Mouse (Mus musculus) stomach, embryonic 14.5 days (tissue): ENCODE results near the gene Cdkn2aipnl. TPM values are rescaled to one million over a fixed set of nuclear protein-coding genes. Genes with fewer than 3 reads are reported as not detected.

Experiments used
- ATAC-seq: fragments of 200-750 bp; cut with Nextera tagmentation; 2 replicates; pipeline ENCODE4 v1.8.0; 2017; ENCODE audit warnings: low read depth, moderate TSS enrichment; ENCODE audit not compliant: insufficient number of reproducible peaks, insufficient read depth, low FRiP score
- H3K27ac ChIP-seq: fragments of 300-500 bp; sonication (generic); 2 replicates; pipeline ENCODE4 v1.5.1; 2014; ENCODE audit warnings: mild to moderate bottlenecking, low read length, moderate library complexity, mixed read lengths
- H3K27me3 ChIP-seq: fragments of 300-500 bp; sonication (generic); 2 replicates; pipeline ENCODE4 v1.6.1; 2014; ENCODE audit warnings: low read length, control low read depth, mixed read lengths; ENCODE audit not compliant: control insufficient read depth, insufficient read depth
- H3K36me3 ChIP-seq: fragments of 300-500 bp; sonication (generic); 2 replicates; pipeline ENCODE4 v1.6.1; 2014; ENCODE audit warnings: mild to moderate bottlenecking, control low read depth, low read length, moderate library complexity, mixed read lengths; ENCODE audit not compliant: control insufficient read depth, insufficient read depth
- H3K4me1 ChIP-seq: fragments of 300-500 bp; sonication (generic); 2 replicates; pipeline ENCODE4 v1.6.1; 2014; ENCODE audit warnings: low read length, control low read depth, mixed read lengths; ENCODE audit not compliant: control insufficient read depth, insufficient read depth
- H3K4me2 ChIP-seq: fragments of 300-500 bp; sonication (generic); replicated peaks from 2 replicates; pipeline ENCODE4 v1.6.1; 2014; ENCODE audit warnings: low read depth, low read length, control low read depth
- H3K4me3 ChIP-seq: fragments of 300-500 bp; sonication (generic); 2 replicates; pipeline ENCODE4 v1.5.1; 2014; ENCODE audit warnings: low read depth, low read length, control low read depth
- H3K9ac ChIP-seq: fragments of 300-500 bp; sonication (generic); replicated peaks from 2 replicates; pipeline ENCODE4 v1.6.1; 2014; ENCODE audit warnings: low read depth, mild to moderate bottlenecking, control low read depth, low read length, moderate library complexity, mixed read lengths
- H3K9me3 ChIP-seq: fragments of 300-500 bp; sonication (generic); 2 replicates; pipeline ENCODE4 v1.6.1; 2016; ENCODE audit warnings: low read depth, low read length, control low read depth; ENCODE audit not compliant: control insufficient read depth
- WGBS: fragments of 180-500 bp; shearing (Covaris S2); extraction: QIAGEN DNeasy Blood & Tissue Kit; methylation state at CpG from one replicate; pipeline ENCODE4 v1.1.7; 2014; 5-methylcytosine and 5-hydroxymethylcytosine counted together
- polyA plus RNA-seq: library from polyadenylated mRNA; unstranded; fragments of >200 nt; fragmentation: Nextera tagmentation; extraction: Ambion mirVana; gene quantifications from 2 replicates; pipeline ENCODE4 v1.2.1, GENCODE M21; 2014

The Cdkn2aipnl gene
- polyA plus RNA-seq, 1 experiment from 2014 or later = 86.8 TPM

DNA sequence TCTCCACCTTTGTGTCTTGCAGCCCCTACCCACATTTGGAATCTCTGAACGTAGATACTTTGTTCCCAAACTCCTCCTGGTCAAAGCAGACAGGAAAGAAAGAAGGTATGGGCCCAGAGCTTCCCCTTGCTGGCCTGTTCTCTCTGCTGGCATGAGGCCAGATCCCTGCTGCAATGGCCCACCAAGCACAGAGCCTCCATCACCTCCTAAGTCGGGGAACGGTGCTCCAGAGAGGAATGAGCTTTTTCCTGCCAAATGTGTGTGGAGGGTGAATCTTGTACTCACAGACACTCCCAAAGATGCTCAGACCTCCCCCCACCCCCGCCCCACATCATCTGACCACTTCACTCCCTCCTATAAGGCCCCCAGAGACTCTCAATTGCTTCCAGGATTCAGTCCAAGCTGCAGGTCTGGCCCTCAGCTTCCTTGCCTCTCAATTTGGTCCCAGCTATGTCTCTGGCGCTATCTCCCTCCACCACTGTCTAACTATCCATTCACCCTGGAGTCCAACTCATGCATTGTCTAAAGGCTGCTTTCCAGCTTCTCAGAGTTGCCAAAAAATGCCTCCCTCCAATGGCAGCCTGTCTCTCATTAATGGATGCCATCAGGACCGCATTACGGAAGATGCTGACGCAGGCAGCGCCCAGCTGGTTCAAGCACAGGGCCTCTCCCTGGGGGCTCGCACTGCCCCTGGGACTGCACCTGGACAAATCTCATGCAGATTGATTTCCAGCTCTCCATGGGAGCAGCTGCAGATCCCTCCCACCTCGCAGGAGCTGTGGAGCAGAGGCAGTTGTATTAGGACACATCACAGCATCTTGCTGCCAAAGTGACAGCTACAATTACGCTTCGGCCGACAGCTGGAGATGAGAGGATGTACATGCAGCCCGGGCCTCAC lies 24.6 kb upstream of the Cdkn2aipnl start:
- Histone ChIP-seq H3K4me3 (no peak overlapping the region), H3K36me3 (no peaks in the 10 kb centered on the region), H3K4me2 (no peak overlapping the region), H3K27ac (no peak overlapping the region), H3K4me1 (0 out of 2 replicates have a peak, but pooled peaks cover 4% of the 10 kb centered on the region), H3K27me3 (no peaks in the 10 kb centered on the region), H3K9ac (no peak overlapping the region), H3K9me3 (no peaks in the 10 kb centered on the region)
- ATAC-seq = no peak
- WGBS = 50% methylated on average over 15 of the region's 15 CpGs

DNA sequence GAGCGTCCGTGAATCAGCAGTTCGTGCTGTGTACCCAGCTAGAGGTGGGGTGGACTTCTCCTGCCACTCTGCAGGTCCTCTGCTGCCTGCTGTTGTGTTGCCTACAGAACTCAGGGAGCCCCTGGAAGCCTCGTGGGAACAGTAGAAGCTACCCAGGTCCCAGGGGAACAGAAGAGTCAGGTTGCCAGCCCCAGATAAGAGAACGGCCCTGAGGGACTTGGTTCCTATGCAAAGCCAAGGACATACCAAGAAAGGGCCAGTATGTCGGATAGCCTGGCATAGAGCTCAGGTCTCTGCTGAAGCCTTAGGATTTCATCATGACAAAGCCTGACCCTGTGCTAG lies 24.0 kb upstream of the Cdkn2aipnl start:
- H3K4me2 ChIP-seq = no peak overlapping the region

DNA sequence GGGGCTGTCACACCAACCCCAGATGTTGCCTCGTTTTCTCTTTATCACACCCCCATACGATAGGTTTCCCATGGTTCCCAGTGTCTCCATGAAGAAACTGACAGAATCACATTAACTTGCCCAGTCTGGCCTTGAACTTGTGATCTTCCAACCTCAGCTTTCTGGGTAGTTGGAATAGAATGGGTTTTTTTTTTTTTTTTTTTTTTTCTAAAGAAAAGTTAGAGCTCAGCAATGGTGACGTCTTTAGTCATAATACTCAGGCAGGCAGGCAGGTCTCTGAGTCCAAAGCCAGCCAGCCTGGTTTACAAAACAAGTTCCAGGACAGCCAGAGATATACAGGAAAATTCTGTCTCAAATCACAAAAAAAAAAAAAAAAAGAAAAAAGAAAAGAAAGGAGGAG lies 23.2 kb upstream of the Cdkn2aipnl start:
- Histone ChIP-seq H3K27me3 (no peaks in the 10 kb centered on the region), H3K9me3 (no peaks in the 10 kb centered on the region), H3K4me1 (0 out of 2 replicates have a peak, but pooled peaks cover 4% of the 10 kb centered on the region), H3K4me2 (no peak overlapping the region), H3K4me3 (no peak overlapping the region), H3K36me3 (no peaks in the 10 kb centered on the region), H3K27ac (no peak overlapping the region), H3K9ac (no peak overlapping the region)
- no peak for ATAC-seq
- 85% methylated on average over 3 of the region's 3 CpGs for WGBS

More for the DNA sequence above, 24.0 kb upstream of the Cdkn2aipnl start:
- no peak overlapping the region for H3K4me3 ChIP-seq
- 49% methylated on average over 6 of the region's 6 CpGs for WGBS
- ATAC-seq = no peak
- H3K9me3 ChIP-seq = no peaks in the 10 kb centered on the region
- no peak overlapping the region for H3K9ac ChIP-seq
- 0 out of 2 replicates have a peak, but pooled peaks cover 4% of the 10 kb centered on the region for H3K4me1 ChIP-seq
- H3K27ac ChIP-seq = no peak overlapping the region
- no peaks in the 10 kb centered on the region for H3K27me3 ChIP-seq
- no peaks in the 10 kb centered on the region for H3K36me3 ChIP-seq

DNA sequence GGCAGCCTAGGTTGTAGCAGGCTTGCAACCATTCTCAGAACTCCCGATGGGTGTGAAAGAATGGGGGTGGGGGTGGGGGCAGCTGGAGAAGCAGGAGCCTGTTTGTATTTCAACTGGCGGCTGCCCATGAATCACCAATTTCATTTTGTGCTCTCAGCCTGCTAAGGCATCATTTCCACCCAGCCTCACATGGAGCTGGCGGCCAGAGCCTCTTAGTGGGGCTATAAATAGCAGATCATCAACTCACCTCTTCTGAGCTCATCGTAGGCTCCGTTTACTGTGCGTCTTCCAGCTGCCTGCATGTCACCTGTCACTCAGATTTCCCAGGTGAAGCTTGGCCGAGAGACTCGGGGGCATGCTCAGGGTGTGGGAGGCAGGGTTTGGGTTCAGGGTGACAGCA lies 21.9 kb upstream of the Cdkn2aipnl start:
- ATAC-seq = no peak
- no peaks in the 10 kb centered on the region for H3K9me3 ChIP-seq
- H3K27ac ChIP-seq = no peak overlapping the region
- 9% methylated on average over 8 of the region's 8 CpGs for WGBS
- H3K4me2 ChIP-seq = no peak overlapping the region
- no peaks in the 10 kb centered on the region for H3K27me3 ChIP-seq
- no peak overlapping the region for H3K9ac ChIP-seq
- H3K4me3 ChIP-seq = no peak overlapping the region
- H3K4me1 ChIP-seq = 0 out of 2 replicates have a peak, but pooled peaks cover 4% of the 10 kb centered on the region
- H3K36me3 ChIP-seq = no peaks in the 10 kb centered on the region

DNA sequence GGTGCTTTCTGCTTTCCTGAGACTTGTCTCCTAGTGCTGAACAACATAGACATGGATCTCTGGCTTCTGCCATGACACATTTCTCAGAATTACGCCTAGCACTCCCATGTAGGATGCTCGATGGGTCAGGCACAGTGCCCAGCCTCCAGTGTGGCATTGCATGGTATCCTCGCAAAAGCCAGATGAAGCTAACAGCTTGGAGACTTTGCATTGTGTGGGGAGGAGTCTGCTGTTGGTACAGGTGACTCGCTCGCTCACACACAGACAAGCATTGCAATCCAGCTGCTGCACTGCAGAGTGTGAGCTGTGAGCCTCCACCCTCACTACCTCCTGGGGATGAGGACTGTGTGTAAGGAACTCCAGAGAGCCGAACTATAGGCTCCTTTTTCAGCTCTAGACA lies 21.3 kb upstream of the Cdkn2aipnl start:
- no peaks in the 10 kb centered on the region for H3K27me3 ChIP-seq
- H3K27ac ChIP-seq = no peak overlapping the region
- H3K36me3 ChIP-seq = no peaks in the 10 kb centered on the region
- H3K4me1 ChIP-seq = 0 out of 2 replicates have a peak, but pooled peaks cover 4% of the 10 kb centered on the region
- H3K4me2 ChIP-seq = no peak overlapping the region
- ATAC-seq = no peak
- H3K9me3 ChIP-seq = no peaks in the 10 kb centered on the region
- H3K4me3 ChIP-seq = no peak overlapping the region
- WGBS = 70% methylated on average over 6 of the region's 6 CpGs
- H3K9ac ChIP-seq = no peak overlapping the region

DNA sequence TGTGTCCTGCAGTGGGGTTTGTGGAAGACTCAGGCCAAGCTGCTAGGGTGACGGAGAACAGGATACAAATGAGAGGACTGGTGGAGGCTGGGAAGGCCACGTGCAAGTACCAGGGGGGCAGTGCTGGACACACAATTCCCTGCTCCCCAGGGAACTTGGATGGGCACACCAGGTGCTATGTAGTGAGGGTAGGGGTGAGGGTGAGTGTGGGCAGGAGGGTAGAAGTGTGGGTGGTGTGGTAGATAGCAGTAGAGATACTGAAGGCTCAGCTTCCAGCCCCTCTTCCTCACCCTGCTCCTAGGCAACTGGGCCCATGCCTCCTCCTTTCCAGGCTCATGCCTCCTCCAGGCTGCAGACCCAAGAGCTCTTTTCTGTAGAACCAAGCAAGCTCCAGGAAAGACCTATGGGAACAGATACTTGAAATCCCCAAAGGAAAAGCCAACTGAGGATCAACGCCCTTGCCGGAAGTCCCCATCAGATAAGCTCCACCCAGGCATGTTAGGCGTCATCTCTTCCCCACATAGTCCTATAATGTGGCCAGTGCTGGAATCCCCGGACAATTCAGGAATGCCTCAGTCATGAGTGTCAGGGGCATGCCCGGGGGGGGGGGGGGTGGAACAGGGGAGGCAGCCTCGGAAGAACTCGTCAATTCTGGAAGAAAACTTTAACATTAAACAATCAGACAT lies 18.2 kb upstream of the Cdkn2aipnl start:
- no peak for ATAC-seq
- WGBS = 62% methylated on average over 9 of the region's 9 CpGs
- Histone ChIP-seq H3K27me3 (no peaks in the 10 kb centered on the region), H3K4me3 (no peak overlapping the region), H3K9me3 (no peaks in the 10 kb centered on the region), H3K27ac (no peak overlapping the region), H3K4me1 (0 out of 2 replicates have a peak, but pooled peaks cover 4% of the 10 kb centered on the region), H3K9ac (no peak overlapping the region), H3K36me3 (no peaks in the 10 kb centered on the region), H3K4me2 (no peak overlapping the region)

DNA sequence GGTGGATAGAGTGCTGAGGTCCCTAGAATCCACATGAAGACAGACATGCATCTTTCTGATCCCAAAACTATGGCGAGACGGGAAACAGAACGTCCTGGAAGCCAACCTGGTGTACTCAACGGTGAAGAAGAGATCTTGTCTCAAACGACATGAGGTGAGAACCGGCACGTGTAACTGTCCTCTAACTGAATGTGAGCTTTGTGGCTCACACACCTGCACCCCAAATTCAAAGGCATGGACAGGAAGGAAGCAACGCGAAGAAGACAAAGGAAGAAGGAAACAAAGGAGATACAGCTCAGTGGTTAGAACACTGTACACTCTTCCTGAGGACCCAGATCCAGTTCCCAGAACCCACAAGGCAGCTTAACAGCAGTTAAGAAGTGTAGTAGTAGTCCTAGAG lies 17.5 kb upstream of the Cdkn2aipnl start:
- H3K4me1 ChIP-seq = 0 out of 2 replicates have a peak, but pooled peaks cover 4% of the 10 kb centered on the region
- no peak overlapping the region for H3K27ac ChIP-seq
- H3K9me3 ChIP-seq = no peaks in the 10 kb centered on the region
- H3K4me2 ChIP-seq = no peak overlapping the region
- no peak overlapping the region for H3K4me3 ChIP-seq
- no peak for ATAC-seq
- no peaks in the 10 kb centered on the region for H3K27me3 ChIP-seq
- no peak overlapping the region for H3K9ac ChIP-seq
- H3K36me3 ChIP-seq = no peaks in the 10 kb centered on the region
- 89% methylated on average over 9 of the region's 9 CpGs for WGBS

DNA sequence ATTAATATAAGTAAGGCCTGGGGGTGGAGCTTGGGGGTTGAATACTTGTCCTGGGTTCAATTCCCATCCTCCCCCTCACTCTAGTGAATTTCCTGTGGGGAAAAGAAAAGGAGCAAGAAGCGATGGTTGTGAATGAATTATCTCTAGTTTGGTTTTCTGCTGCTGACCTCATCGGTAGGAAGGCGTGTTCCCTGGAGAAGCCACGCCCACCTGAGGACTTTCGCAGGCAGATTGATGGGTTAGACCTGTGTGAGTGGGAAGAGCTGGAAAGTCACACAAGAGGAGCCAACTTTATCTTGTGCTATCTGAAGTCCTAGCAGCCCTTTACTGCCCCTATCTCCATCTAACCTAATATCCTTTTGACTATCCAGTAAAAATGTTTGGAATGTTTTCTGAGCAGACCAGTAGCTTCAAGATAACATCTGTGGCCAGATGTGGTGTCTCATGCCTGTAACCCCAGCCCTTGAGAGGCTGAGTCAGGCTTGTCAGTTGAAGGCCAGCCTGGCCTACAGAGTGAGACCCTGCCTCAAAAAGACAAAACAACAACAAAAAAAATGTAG lies 15.5 kb upstream of the Cdkn2aipnl start:
- Histone ChIP-seq H3K4me1 (no peaks in the 10 kb centered on the region), H3K9ac (no peak overlapping the region), H3K27ac (no peak overlapping the region), H3K9me3 (no peaks in the 10 kb centered on the region), H3K4me2 (no peak overlapping the region), H3K27me3 (no peaks in the 10 kb centered on the region), H3K4me3 (no peak overlapping the region), H3K36me3 (no peaks in the 10 kb centered on the region)
- ATAC-seq = no peak
- 38% methylated on average over 5 of the region's 5 CpGs for WGBS
